Mouse (Mus musculus) adrenal gland, adult 10 weeks (tissue): ENCODE data around the gene Il24. TPM values are rescaled to one million over a fixed set of nuclear protein-coding genes. Genes with fewer than 3 reads are reported as not detected.

Experiments
- polyA plus RNA-seq: library from polyadenylated mRNA; stranded (reverse); fragments of 350-450 nt; fragmentation: Illumina TruSeq; extraction: RNeasy Lipid Tissue Mini Kit (QIAGEN cat#74804); gene quantifications from one replicate; pipeline ENCODE4 v1.2.3, GENCODE M21; 2014; ENCODE audit warnings: low read depth, low replicate concordance

Gene Il24
- not detected for polyA plus RNA-seq

DNA sequence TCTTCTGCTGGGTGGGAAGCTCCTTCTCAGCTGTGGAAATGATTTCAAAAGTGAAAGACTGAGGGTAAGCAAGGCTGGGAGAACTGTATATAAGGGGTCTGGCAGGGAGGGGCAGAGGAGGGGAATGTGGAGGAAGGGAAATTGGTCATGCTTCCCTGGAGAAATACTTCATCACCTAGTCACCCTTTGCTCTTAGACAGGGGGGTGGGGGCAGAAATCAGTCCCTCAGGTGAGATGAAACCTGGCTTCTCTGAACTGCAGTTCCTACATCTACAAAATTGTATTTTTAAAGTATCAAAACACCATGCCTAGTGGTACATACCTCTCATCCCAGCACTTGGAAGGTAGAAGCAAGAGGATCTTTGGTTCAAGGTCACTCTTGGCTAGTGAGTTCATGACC lies at the start of gene Il24:
TSS of gene Il24 (minus strand) at position 101 of the 400 bp plus-strand sequence.

DNA sequence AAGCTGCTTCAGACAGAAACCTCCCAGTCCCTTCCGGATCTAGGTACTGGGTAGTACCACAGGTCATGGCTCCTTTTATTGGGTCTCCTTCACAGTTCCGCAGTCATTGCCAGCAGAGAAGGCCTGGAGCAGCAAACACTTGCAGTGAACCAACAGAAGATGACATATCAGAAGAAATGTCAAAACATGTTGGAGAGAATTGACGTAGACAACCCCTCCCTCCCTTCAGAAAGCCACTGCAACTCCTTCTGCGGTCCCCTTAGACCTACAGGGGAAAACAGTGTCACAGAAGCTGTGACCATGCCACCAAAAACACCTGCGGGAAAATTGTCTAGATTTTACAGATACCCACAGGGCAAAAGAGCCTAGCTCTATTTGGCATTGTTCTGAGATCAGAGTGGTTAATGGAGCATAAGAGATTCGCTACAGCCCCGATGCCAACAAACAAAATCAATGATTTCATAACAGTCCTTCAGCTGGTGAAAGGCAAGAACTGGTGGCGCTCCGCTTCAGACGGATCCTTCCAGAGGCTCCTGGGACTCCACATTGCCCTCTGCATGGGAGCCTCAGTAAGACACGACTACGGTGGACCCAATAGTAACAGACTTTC lies 24.3 kb upstream of the Il24 start, which contains the start of gene Il20:
TSS of gene Il20 (minus strand) at position 51 of the 610 bp plus-strand sequence.

DNA sequence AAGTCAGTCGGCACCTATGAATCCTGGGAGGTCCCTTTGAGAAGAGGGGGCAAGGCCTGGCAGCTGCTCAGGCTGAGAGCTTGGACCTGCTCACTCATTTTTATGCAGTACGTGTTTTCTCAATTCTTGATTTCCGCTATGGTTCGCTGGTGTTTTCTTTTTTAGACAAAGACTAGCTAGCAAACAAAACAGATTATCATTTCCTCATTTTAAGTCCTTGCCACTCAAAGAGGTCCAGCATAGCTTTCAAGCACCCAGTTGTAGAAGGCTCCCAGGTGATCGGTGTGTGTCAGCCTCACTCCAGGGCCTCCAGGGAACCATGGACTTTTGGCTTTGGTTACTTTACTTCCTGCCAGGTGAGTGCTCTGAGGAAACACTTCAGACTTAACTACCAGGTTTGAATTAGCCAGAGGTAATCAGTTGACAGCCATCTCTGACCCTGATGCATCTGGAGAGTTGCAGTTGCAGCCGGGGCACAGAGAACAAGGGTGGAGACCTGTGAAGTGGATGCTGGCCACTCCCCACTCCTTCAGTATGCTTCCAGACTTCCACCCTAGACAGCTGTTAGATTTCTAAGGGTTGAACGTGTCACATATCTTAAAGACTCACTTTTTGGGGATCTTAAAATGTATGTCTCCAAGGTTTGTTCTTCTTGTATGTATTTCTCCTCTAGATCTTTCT lies 21.6 kb downstream of the Il24 start, which contains the start of gene Fcmr:
TSS of gene Fcmr (plus strand) at position 129 of the 681 bp plus-strand sequence.

Other genes starting within 250 kb of the Il24 start
- gene C4bp, start 225.8 kb downstream of the Il24 start, polyA plus RNA-seq: not detected
- gene Gm29427, start 171.7 kb downstream of the Il24 start, polyA plus RNA-seq: not detected
- 18.8 TPM for gene Yod1, start 170.1 kb downstream of the Il24 start, polyA plus RNA-seq
- gene Pfkfb2, start 158.2 kb downstream of the Il24 start, polyA plus RNA-seq: 24.7 TPM
- 2.0 TPM for gene AA986860, start 155.5 kb downstream of the Il24 start, polyA plus RNA-seq
- gene Fcamr, start 86.6 kb downstream of the Il24 start, polyA plus RNA-seq: not detected
- gene Pigr, start 60.8 kb downstream of the Il24 start, polyA plus RNA-seq: 0.35 TPM
- not detected for gene Fcmr, start 21.8 kb downstream of the Il24 start, polyA plus RNA-seq
- gene Il20, start 24.0 kb upstream of the Il24 start, polyA plus RNA-seq: not detected
- not detected for gene Il19, start 52.7 kb upstream of the Il24 start, polyA plus RNA-seq
- gene Il10, start 132.4 kb upstream of the Il24 start, polyA plus RNA-seq: not detected
- 74.1 TPM for gene Mapkapk2, start 210.4 kb upstream of the Il24 start, polyA plus RNA-seq